Comparison of ENCODE assay signal across 8 mouse cellular contexts in genomic region chr4:45818814-45819207, GRCm38 (mm10). TPM values are rescaled to one million over a fixed set of nuclear protein-coding genes. Genes with fewer than 3 reads are reported as not detected.
DNase-seq lines count a peak whose midpoint lies in the region; ATAC-seq lines count a peak whose summit lies in the region.

No protein-coding gene starts in this region.

- peak overlapping the region; percentile 66 for H3K4me2 ChIP-seq in hindbrain, embryonic 16.5 days (ENCODE audit: low read length)
- H3K4me2 ChIP-seq in midbrain, embryonic 11.5 days, result peak overlapping the region; percentile 27

- intact Hi-C loops in left cerebral cortex, postnatal 25 days (cut with DNase I), result no loop called here

- peaks cover 76% of the 10 kb centered on the region for H3K4me1 ChIP-seq in heart, embryonic 10.5 days
- H3K4me1 ChIP-seq in embryonic facial prominence, embryonic 10.5 days, result peaks cover 58% of the 10 kb centered on the region
- H3K4me1 ChIP-seq in hindbrain, embryonic 16.5 days (ENCODE audit: control insufficient read depth, insufficient read depth, low read depth, low read length), result peaks cover 37% of the 10 kb centered on the region
- peaks cover 42% of the 10 kb centered on the region for H3K4me1 ChIP-seq in midbrain, embryonic 11.5 days (ENCODE audit: control insufficient read depth, insufficient read depth, low read length)

- H3K27ac ChIP-seq in heart, embryonic 10.5 days, result peak overlapping the region; percentile 88
- peak overlapping the region; percentile 81 for H3K27ac ChIP-seq in embryonic facial prominence, embryonic 10.5 days (replicated peaks)
- H3K27ac ChIP-seq in hindbrain, embryonic 16.5 days (ENCODE audit: low read depth, low read length), result peak overlapping the region; percentile 82
- H3K27ac ChIP-seq in midbrain, embryonic 11.5 days (ENCODE audit: low read depth, low read length), result peak overlapping the region; percentile 90

- peak overlapping the region; percentile 52 for H3K9ac ChIP-seq in hindbrain, embryonic 16.5 days (ENCODE audit: low read depth, low read length)
- H3K9ac ChIP-seq in midbrain, embryonic 11.5 days (ENCODE audit: low read length), result peak overlapping the region; percentile 54

- no peak for DNase-seq in heart, embryonic 10.5 days (ENCODE audit: low spot score)
- no peak for DNase-seq in heart, postnatal 4 days
- peak; percentile 13 for DNase-seq in embryonic facial prominence, embryonic 10.5 days (ENCODE audit: low spot score)
- DNase-seq in midbrain, embryonic 11.5 days (ENCODE audit: low spot score, missing footprints), result peak; percentile 91
- no peak for DNase-seq in gastrocnemius, postnatal 25 days
- no peak for DNase-seq in left cerebral cortex, postnatal 25 days (ENCODE audit: low spot score in 2 of 2)
- no peak for DNase-seq in spleen, postnatal 10 days (ENCODE audit: low spot score in 2 of 2)

- peak overlapping the region; percentile 45 for H3K4me3 ChIP-seq in heart, embryonic 10.5 days
- peak overlapping the region; percentile 47 for H3K4me3 ChIP-seq in embryonic facial prominence, embryonic 10.5 days
- H3K4me3 ChIP-seq in hindbrain, embryonic 16.5 days (ENCODE audit: low read length), result peak overlapping the region; percentile 28
- H3K4me3 ChIP-seq in midbrain, embryonic 11.5 days (ENCODE audit: low read depth, low read length), result no peak overlapping the region

- H3K27me3 ChIP-seq in heart, embryonic 10.5 days (ENCODE audit: insufficient read depth, poor library complexity, severe bottlenecking), result peaks cover 33% of the 10 kb centered on the region
- peaks cover 37% of the 10 kb centered on the region for H3K27me3 ChIP-seq in embryonic facial prominence, embryonic 10.5 days (replicated peaks; ENCODE audit: low read depth, poor library complexity, severe bottlenecking)
- no peaks in the 10 kb centered on the region for H3K27me3 ChIP-seq in hindbrain, embryonic 16.5 days (replicated peaks; ENCODE audit: control insufficient read depth, insufficient read depth, low read length)
- H3K27me3 ChIP-seq in midbrain, embryonic 11.5 days (ENCODE audit: control insufficient read depth, insufficient read depth, low read length), result peaks cover 5% of the 10 kb centered on the region; the same call in 1 of the 2 replicates

- no peaks in the 10 kb centered on the region for H3K9me3 ChIP-seq in heart, embryonic 10.5 days
- no peaks in the 10 kb centered on the region for H3K9me3 ChIP-seq in embryonic facial prominence, embryonic 10.5 days
- no peaks in the 10 kb centered on the region for H3K9me3 ChIP-seq in hindbrain, embryonic 16.5 days (ENCODE audit: control insufficient read depth, low read length)
- H3K9me3 ChIP-seq in midbrain, embryonic 11.5 days (ENCODE audit: control insufficient read depth, low read length), result no peaks in the 10 kb centered on the region

- H3K36me3 ChIP-seq in heart, embryonic 10.5 days, result peaks cover 13% of the 10 kb centered on the region
- H3K36me3 ChIP-seq in embryonic facial prominence, embryonic 10.5 days (replicated peaks), result no peaks in the 10 kb centered on the region
- peaks cover 4% of the 10 kb centered on the region for H3K36me3 ChIP-seq in hindbrain, embryonic 16.5 days (ENCODE audit: control insufficient read depth, insufficient read depth, low read length)
- 0 out of 2 replicates have a peak, but pooled peaks cover 2% of the 10 kb centered on the region for H3K36me3 ChIP-seq in midbrain, embryonic 11.5 days (ENCODE audit: control insufficient read depth, insufficient read depth, low read length)

- WGBS in heart, embryonic 10.5 days, result 13% methylated on average over 4 of the region's 4 CpGs
- 23% methylated on average over 4 of the region's 4 CpGs for WGBS in embryonic facial prominence, embryonic 10.5 days
- WGBS in hindbrain, embryonic 16.5 days, result 11% methylated on average over 4 of the region's 4 CpGs
- WGBS in midbrain, embryonic 11.5 days, result 12% methylated on average over 3 of the region's 4 CpGs

- peak; percentile 24 for ATAC-seq in hindbrain, embryonic 16.5 days
- ATAC-seq in midbrain, embryonic 11.5 days (ENCODE audit: low FRiP score), result peak; percentile 51

RNA-seq across cellular contexts. Expression of gene Igfbpl1, which starts 7.9 kb away (rescaled TPM):
- polyA plus RNA-seq in heart, embryonic 10.5 days (2016; fragmentation: Nextera tagmentation; extraction: Ambion mirVana), result 7.4 and 15.7 TPM in 2 replicates
- total RNA-seq in heart, postnatal 4 days (2021), result 1 to 10 TPM; 7.3 to 7.5 TPM
- 3.9 and 5.4 TPM in 2 replicates for polyA plus RNA-seq in embryonic facial prominence, embryonic 10.5 days (2016; fragmentation: Nextera tagmentation; extraction: Ambion mirVana)
- polyA plus RNA-seq in hindbrain, embryonic 16.5 days (2015; fragmentation: Nextera tagmentation; extraction: Ambion mirVana), result 20.2 and 27.3 TPM in 2 replicates
- polyA plus RNA-seq in midbrain, embryonic 11.5 days (2014; fragmentation: Nextera tagmentation; extraction: Ambion mirVana), result 55.9 and 57.5 TPM in 2 replicates
- total RNA-seq in gastrocnemius, postnatal 25 days (2021), result not detected
- total RNA-seq in left cerebral cortex, postnatal 25 days (2021), result under 1 TPM; 0.41 to 0.62 TPM

RNA-seq across cellular contexts. Expression of gene Aldh1b1, which starts 20.0 kb away (rescaled TPM):
- polyA plus RNA-seq in heart, embryonic 10.5 days (2016; fragmentation: Nextera tagmentation; extraction: Ambion mirVana), result 46.1 and 80.9 TPM in 2 replicates
- total RNA-seq in heart, postnatal 4 days (2021), result 10 to 100 TPM; 84.2 to 91.4 TPM
- 5.0 and 5.2 TPM in 2 replicates for polyA plus RNA-seq in embryonic facial prominence, embryonic 10.5 days (2016; fragmentation: Nextera tagmentation; extraction: Ambion mirVana)
- polyA plus RNA-seq in hindbrain, embryonic 16.5 days (2015; fragmentation: Nextera tagmentation; extraction: Ambion mirVana), result 20.8 and 22.5 TPM in 2 replicates
- 3.1 TPM in 2 replicates for polyA plus RNA-seq in midbrain, embryonic 11.5 days (2014; fragmentation: Nextera tagmentation; extraction: Ambion mirVana)
- total RNA-seq in gastrocnemius, postnatal 25 days (2021), result under 1 TPM; 0.51 to 0.77 TPM
- total RNA-seq in left cerebral cortex, postnatal 25 days (2021), result 1 to 10 TPM; 5.7 to 6.4 TPM

RNA-seq across cellular contexts. Expression of gene Stra6l, which starts 29.7 kb away (rescaled TPM):
- 0.21 and 0.55 TPM in 2 replicates for polyA plus RNA-seq in heart, embryonic 10.5 days (2016; fragmentation: Nextera tagmentation; extraction: Ambion mirVana)
- total RNA-seq in heart, postnatal 4 days (2021), result under 1 TPM in 1 of 2 experiments, not detected in 1; 0.02 TPM
- 0.09 and 0.21 TPM in 2 replicates for polyA plus RNA-seq in embryonic facial prominence, embryonic 10.5 days (2016; fragmentation: Nextera tagmentation; extraction: Ambion mirVana)
- 0.29 and 0.36 TPM in 2 replicates for polyA plus RNA-seq in hindbrain, embryonic 16.5 days (2015; fragmentation: Nextera tagmentation; extraction: Ambion mirVana)
- 0.11 and 0.59 TPM in 2 replicates for polyA plus RNA-seq in midbrain, embryonic 11.5 days (2014; fragmentation: Nextera tagmentation; extraction: Ambion mirVana)
- not detected for total RNA-seq in gastrocnemius, postnatal 25 days (2021)
- total RNA-seq in left cerebral cortex, postnatal 25 days (2021), result not detected

Comparison
In these comparisons a context has a peak if more than half of its experiments do, and no peak if none do; other contexts are left out.
1. DNase-seq: peak in embryonic facial prominence, embryonic 10.5 days (single experiment) and midbrain, embryonic 11.5 days (single experiment); none in heart, embryonic 10.5 days (single experiment), heart, postnatal 4 days (single experiment), gastrocnemius, postnatal 25 days (single experiment), left cerebral cortex, postnatal 25 days (0 of 2) and spleen, postnatal 10 days (0 of 2).
2. Peak in every context shown above with its lines, with median percentiles within 50 percentile points of each other: H3K27ac ChIP-seq.